Comparison of ENCODE assay signal across 9 mouse cellular contexts in genomic region chr1:90026945-90027344, GRCm38 (mm10). TPM values are rescaled to one million over a fixed set of nuclear protein-coding genes. Genes with fewer than 3 reads are reported as not detected.
DNase-seq lines count a peak whose midpoint lies in the region; ATAC-seq and TF ChIP-seq lines count a peak whose summit lies in the region.
"Had no signal": no experiment of that assay in that cellular context is flagged by ENCODE, and none has a peak within 500 bp of the region (broad histone marks: within the 10 kb centered on the region; RNA-seq: fewer than 3 reads in every experiment).

No protein-coding gene starts in this region.

- TF ChIP-seq EP300 in ES-Bruce4 (IDR thresholded peaks at IDR 0.05; ENCODE audit: insufficient read depth, low read depth, low read length) = no peak

- no peak overlapping the region for H3K27ac ChIP-seq in intestine, embryonic 14.5 days (ENCODE audit: low read depth)
- no peak overlapping the region for H3K27ac ChIP-seq in intestine, embryonic 16.5 days (ENCODE audit: low read length)
- H3K27ac ChIP-seq in ES-Bruce4 (ENCODE audit: insufficient read depth, low read length) = no peak overlapping the region
- H3K27ac ChIP-seq in embryonic facial prominence, embryonic 10.5 days (replicated peaks) = no peak overlapping the region
- H3K27ac ChIP-seq in neural tube, embryonic 11.5 days (ENCODE audit: low read depth, low read length) = no peak overlapping the region
- H3K27ac ChIP-seq: neural tube, embryonic 13.5 days had no signal

- no peaks in the 10 kb centered on the region for H3K36me3 ChIP-seq in intestine, embryonic 14.5 days (ENCODE audit: control insufficient read depth, insufficient read depth, low read length)
- no peaks in the 10 kb centered on the region for H3K36me3 ChIP-seq in intestine, embryonic 16.5 days (ENCODE audit: control insufficient read depth, insufficient read depth, low read length)
- H3K36me3 ChIP-seq in ES-Bruce4 (ENCODE audit: control insufficient read depth, insufficient read depth, low read length, poor library complexity, severe bottlenecking) = no peaks in the 10 kb centered on the region
- no peaks in the 10 kb centered on the region for H3K36me3 ChIP-seq in embryonic facial prominence, embryonic 10.5 days (replicated peaks)
- no peaks in the 10 kb centered on the region for H3K36me3 ChIP-seq in neural tube, embryonic 11.5 days (ENCODE audit: control insufficient read depth, insufficient read depth, low read length)
- H3K36me3 ChIP-seq: neural tube, embryonic 13.5 days had no signal

- H3K27me3 ChIP-seq in intestine, embryonic 14.5 days (replicated peaks; ENCODE audit: control insufficient read depth, insufficient read depth, low read length) = no peaks in the 10 kb centered on the region
- no peaks in the 10 kb centered on the region for H3K27me3 ChIP-seq in intestine, embryonic 16.5 days (replicated peaks; ENCODE audit: control insufficient read depth, insufficient read depth, low read length)
- H3K27me3 ChIP-seq in ES-Bruce4 (ENCODE audit: control insufficient read depth, insufficient read depth, low read length, poor library complexity, severe bottlenecking) = no peaks in the 10 kb centered on the region
- H3K27me3 ChIP-seq in embryonic facial prominence, embryonic 10.5 days (replicated peaks; ENCODE audit: low read depth, poor library complexity, severe bottlenecking) = peaks cover 23% of the 10 kb centered on the region
- H3K27me3 ChIP-seq in neural tube, embryonic 11.5 days (ENCODE audit: control insufficient read depth, insufficient read depth, low read length) = no peaks in the 10 kb centered on the region
- H3K27me3 ChIP-seq: neural tube, embryonic 13.5 days had no signal

- intact Hi-C loops in left cerebral cortex, postnatal 25 days (cut with DNase I) = no loop called here

- no peaks in the 10 kb centered on the region for H3K9me3 ChIP-seq in intestine, embryonic 14.5 days (ENCODE audit: control insufficient read depth, low read length)
- no peaks in the 10 kb centered on the region for H3K9me3 ChIP-seq in intestine, embryonic 16.5 days (ENCODE audit: control insufficient read depth, low read length)
- no peaks in the 10 kb centered on the region for H3K9me3 ChIP-seq in ES-Bruce4 (replicated peaks; ENCODE audit: control insufficient read depth, insufficient read depth, low read length, poor library complexity, severe bottlenecking)
- no peaks in the 10 kb centered on the region for H3K9me3 ChIP-seq in embryonic facial prominence, embryonic 10.5 days
- no peaks in the 10 kb centered on the region for H3K9me3 ChIP-seq in neural tube, embryonic 11.5 days (ENCODE audit: control insufficient read depth, low read length)
- H3K9me3 ChIP-seq: neural tube, embryonic 13.5 days had no signal

- no peak for ATAC-seq in intestine, embryonic 14.5 days (replicated peaks; ENCODE audit: low FRiP score, low TSS enrichment, low read depth)
- no peak for ATAC-seq in intestine, embryonic 16.5 days
- ATAC-seq in neural tube, embryonic 11.5 days (ENCODE audit: insufficient read depth, low FRiP score, low TSS enrichment) = no peak

- no peak overlapping the region for H3K4me2 ChIP-seq in intestine, embryonic 14.5 days (ENCODE audit: low read length)
- H3K4me2 ChIP-seq in intestine, embryonic 16.5 days (ENCODE audit: low read depth, low read length) = no peak overlapping the region
- H3K4me2 ChIP-seq in neural tube, embryonic 11.5 days (ENCODE audit: low read depth) = no peak overlapping the region
- H3K4me2 ChIP-seq: neural tube, embryonic 13.5 days had no signal

- 24% methylated on average over 3 of the region's 3 CpGs for WGBS in intestine, embryonic 14.5 days
- 27% methylated on average over 3 of the region's 3 CpGs for WGBS in intestine, embryonic 16.5 days
- 20% methylated on average over 3 of the region's 3 CpGs for WGBS in embryonic facial prominence, embryonic 10.5 days
- 19% methylated on average over 3 of the region's 3 CpGs for WGBS in neural tube, embryonic 11.5 days

- H3K4me3 ChIP-seq in intestine, embryonic 14.5 days (ENCODE audit: low read depth, low read length) = no peak overlapping the region
- H3K4me3 ChIP-seq in intestine, embryonic 16.5 days (ENCODE audit: low read length) = no peak overlapping the region
- H3K4me3 ChIP-seq in ES-Bruce4 (ENCODE audit: low read depth, low read length) = no peak overlapping the region
- H3K4me3 ChIP-seq in embryonic facial prominence, embryonic 10.5 days = no peak overlapping the region
- H3K4me3 ChIP-seq in neural tube, embryonic 11.5 days (ENCODE audit: low read depth, low read length) = no peak overlapping the region
- H3K4me3 ChIP-seq: neural tube, embryonic 13.5 days had no signal

- peak; percentile 76 for TF ChIP-seq CTCF in ES-Bruce4 (IDR thresholded peaks at IDR 0.05; ENCODE audit: low read depth, low read length)

- H3K4me1 ChIP-seq in intestine, embryonic 14.5 days (replicated peaks; ENCODE audit: control insufficient read depth, insufficient read depth, low read length) = no peaks in the 10 kb centered on the region
- H3K4me1 ChIP-seq in intestine, embryonic 16.5 days (ENCODE audit: control insufficient read depth, insufficient read depth, low read length) = no peaks in the 10 kb centered on the region
- H3K4me1 ChIP-seq in ES-Bruce4 (ENCODE audit: control insufficient read depth, insufficient read depth, low read length) = no peaks in the 10 kb centered on the region
- H3K4me1 ChIP-seq in embryonic facial prominence, embryonic 10.5 days = peaks cover 5% of the 10 kb centered on the region; the same call in 1 of the 2 replicates
- H3K4me1 ChIP-seq in neural tube, embryonic 11.5 days (ENCODE audit: control insufficient read depth, insufficient read depth, low read length) = no peaks in the 10 kb centered on the region
- H3K4me1 ChIP-seq: neural tube, embryonic 13.5 days had no signal

- peak; percentile 57 for DNase-seq in intestine, embryonic 14.5 days (ENCODE audit: low spot score)
- peak; percentile 55 for DNase-seq in 3T3-L1 (ENCODE audit: low read depth, low spot score)
- peak; percentile 54 for DNase-seq in embryonic facial prominence, embryonic 10.5 days (ENCODE audit: low spot score)
- DNase-seq in neural tube, embryonic 11.5 days (ENCODE audit: low spot score) = peak; percentile 58
- no peak for DNase-seq in frontal cortex, adult 2 months (ENCODE audit: extremely low spot score in 1 of 2, low spot score in 1 of 2)
- no peak for DNase-seq in left cerebral cortex, postnatal 25 days (ENCODE audit: low spot score in 2 of 2)

- TF ChIP-seq POLR2A in ES-Bruce4 (IDR thresholded peaks at IDR 0.05; ENCODE audit: insufficient read depth, low read length) = no peak

- no peak overlapping the region for H3K9ac ChIP-seq in intestine, embryonic 14.5 days (ENCODE audit: low read length)
- no peak overlapping the region for H3K9ac ChIP-seq in intestine, embryonic 16.5 days (ENCODE audit: low read depth, low read length)
- no peak overlapping the region for H3K9ac ChIP-seq in ES-Bruce4 (ENCODE audit: low read depth, poor library complexity, severe bottlenecking)
- H3K9ac ChIP-seq in neural tube, embryonic 11.5 days (ENCODE audit: low read length) = no peak overlapping the region
- H3K9ac ChIP-seq: neural tube, embryonic 13.5 days had no signal

RNA-seq across cellular contexts. Expression of gene Asb18, which starts 12.5 kb away (rescaled TPM):
- not detected in 2 replicates for polyA plus RNA-seq in intestine, embryonic 14.5 days (2014; fragmentation: Nextera tagmentation; extraction: Ambion mirVana)
- not detected in 2 replicates for polyA plus RNA-seq in intestine, embryonic 16.5 days (2015; fragmentation: Nextera tagmentation; extraction: Ambion mirVana)
- polyA plus RNA-seq in ES-Bruce4 (2011; ENCODE audit: insufficient read depth, insufficient read length, low read depth, missing spikeins) = not detected in 2 replicates
- 0.05 TPM in 1 of 2 replicates, not detected in the other for polyA plus RNA-seq in embryonic facial prominence, embryonic 10.5 days (2016; fragmentation: Nextera tagmentation; extraction: Ambion mirVana)
- polyA plus RNA-seq in neural tube, embryonic 11.5 days (2014; fragmentation: Nextera tagmentation; extraction: Ambion mirVana) = 0.20 and 0.38 TPM in 2 replicates
- polyA plus RNA-seq in frontal cortex, adult 2 months (2012; rRNA removed) = 0.99 and 1.0 TPM in 2 replicates
- total RNA-seq in left cerebral cortex, postnatal 25 days (2021) = 1 to 10 TPM; 1.5 to 1.6 TPM

Comparison
In these comparisons a context has a peak if more than half of its experiments do, and no peak if none do; other contexts are left out.
1. DNase-seq: peak in intestine, embryonic 14.5 days (single experiment), 3T3-L1 (single experiment), embryonic facial prominence, embryonic 10.5 days (single experiment) and neural tube, embryonic 11.5 days (single experiment); none in frontal cortex, adult 2 months (0 of 2) and left cerebral cortex, postnatal 25 days (0 of 2).